Mouse (Mus musculus) gastrocnemius, postnatal 36 days (tissue): ENCODE measurements around the gene Zbtb21. TPM values are rescaled to one million over a fixed set of nuclear protein-coding genes. Genes with fewer than 3 reads are reported as not detected.

Source experiments
- DNase-seq, 2 experiments: peaks; one replicate each; pipeline ENCODE4 v3.0.0; 2022
- intact Hi-C: fragments of 180-260 bp; cut with DNase I; formaldehyde crosslinking; loops from one replicate; pipeline ENCODE4 v1.15.1; 2025
- total RNA-seq, 2 experiments: library from RNA; stranded (reverse); gene quantifications; 2 replicates each; pipeline ENCODE4 v1.2.3; 2021

Zbtb21 gene
- total RNA-seq, 2 experiments from 2014 or later, result 5.6 to 6.4 TPM

GRCm38 (mm10) chr16:97904035-97904434 lies 58.4 kb downstream of the Zbtb21 start:
- DNase-seq, result no peak
- intact Hi-C loops, result no loop called here

- intact Hi-C loops, result no loop called here
- DNase-seq, result peak; percentile 38 to 53
These were observed 64.9 kb downstream of the Zbtb21 start for GRCm38 (mm10) chr16:97897346-97898024.

Other genes starting within 250 kb of the Zbtb21 start
- not detected for gene Ripk4, start 198.8 kb downstream of the Zbtb21 start, total RNA-seq
- gene Prdm15, start 110.8 kb downstream of the Zbtb21 start, total RNA-seq, result 1 to 10 TPM; 5.3 to 6.1 TPM
- 100 to 1,000 TPM; 194 to 223 TPM for gene C2cd2, start within 50 bp of the Zbtb21 start, total RNA-seq
- gene B230307C23Rik, start 34.7 kb upstream of the Zbtb21 start, total RNA-seq, result 1 to 10 TPM; 6.4 to 6.7 TPM
- gene A630089N07Rik, start 119.8 kb upstream of the Zbtb21 start, total RNA-seq, result 1 to 10 TPM; 2.2 to 2.7 TPM